Mouse (Mus musculus): ENCODE measurements around the gene Tmem161a.

DNA sequence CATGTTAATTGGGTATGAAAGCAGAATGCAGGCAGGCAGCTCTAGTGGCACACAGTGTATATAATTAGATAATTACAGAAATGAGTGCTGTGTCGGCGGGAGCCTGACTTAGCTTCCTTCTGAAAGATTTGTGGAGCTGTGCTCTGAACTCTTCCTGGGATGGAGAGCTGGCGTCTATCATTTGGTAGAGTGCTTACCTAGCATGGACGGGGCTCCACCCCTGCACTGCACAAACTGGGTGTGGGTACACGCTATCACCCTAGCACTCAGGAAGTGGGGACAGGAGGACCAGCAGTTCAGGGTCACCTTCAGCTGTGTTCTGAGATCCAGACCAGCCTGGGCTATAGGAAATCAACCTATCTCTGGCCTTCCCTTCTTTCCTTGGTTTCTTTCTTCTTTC, 1.2 kb downstream of the Tmem161a start:
- TF ChIP-seq ZC3H11A (IDR thresholded peaks at IDR 0.05; ENCODE audit: borderline replicate concordance, low read depth, low read length), result no peak
- no peak for TF ChIP-seq CHD2 (IDR thresholded peaks at IDR 0.05; ENCODE audit: low read depth, low read length)
